ENCODE assay signal across 8 mouse cellular contexts in the genomic region with DNA sequence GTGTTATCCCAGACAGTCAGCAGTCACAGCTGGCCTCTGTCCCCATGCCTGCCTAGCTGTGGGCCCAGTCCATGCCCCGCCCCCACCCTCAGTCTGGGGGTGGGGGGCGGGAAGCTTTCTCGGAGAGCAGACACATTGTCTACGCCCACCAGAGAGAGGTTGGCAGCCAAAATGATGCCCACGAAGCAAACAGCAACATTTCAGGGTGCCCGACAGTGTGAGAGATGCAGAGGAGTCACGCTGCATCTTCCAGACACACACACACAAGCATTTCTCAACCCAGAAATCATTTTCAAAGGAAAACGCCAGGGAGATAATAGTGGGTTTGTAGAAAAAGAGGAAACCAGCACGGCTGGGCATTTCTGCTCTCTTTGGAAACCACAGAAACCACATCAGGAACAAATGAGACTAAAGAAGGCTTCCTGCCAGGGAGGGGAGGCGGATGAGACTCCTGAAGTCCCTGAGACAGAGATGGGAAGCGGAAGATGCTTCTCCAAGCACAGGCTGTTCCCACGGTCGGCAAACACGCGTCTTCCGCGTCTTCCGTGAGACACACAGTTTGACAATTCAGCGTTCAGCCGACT.
A peak's percentile ranks its signal among the peaks of the same experiment; 100 is the strongest.
DNase-seq lines count a peak whose midpoint lies in the region; ATAC-seq lines count a peak whose summit lies in the region.

No protein-coding gene starts in this region.

- peak; percentile 18 to 20 for DNase-seq in cerebellum, postnatal 14 days
- no peak for DNase-seq in cerebellum, adult 9-10 months
- DNase-seq in 3134 (ENCODE audit: extremely low read depth, insufficient read length, low spot score), result peak; percentile 14
- peak; percentile 39 to 70 for DNase-seq in frontal cortex, adult 2 months (ENCODE audit: extremely low spot score in 1 of 2, low spot score in 1 of 2)
- peak; percentile 72 for DNase-seq in layer of hippocampus, adult 11-12 months (ENCODE audit: low spot score)
- no peak for DNase-seq in spleen, postnatal 14 days (ENCODE audit: low spot score in 2 of 2)

- peak; percentile 85 for ATAC-seq in megakaryocyte, adult 5-6 weeks (ENCODE audit: poor library complexity, severe bottlenecking)
- no peak for ATAC-seq in inflammation-experienced regulatory T-cells, adult 6 months

Comparison
In these comparisons a context has a peak if more than half of its experiments do, and no peak if none do; other contexts are left out.
1. DNase-seq: peak in cerebellum, postnatal 14 days (2 of 2), 3134 (single experiment), frontal cortex, adult 2 months (2 of 2) and layer of hippocampus, adult 11-12 months (single experiment); none in cerebellum, adult 9-10 months (single experiment) and spleen, postnatal 14 days (0 of 2).